Mouse (Mus musculus): ENCODE results near the gene Gzmf. TPM values are rescaled to one million over a fixed set of nuclear protein-coding genes. Genes with fewer than 3 reads are reported as not detected.
"Not testable (repeated sequence)": the region's sequence is repeated elsewhere in the genome, so short reads cannot be mapped to it uniquely, and the experiment has no call there.

Gzmf gene
- 2.8 TPM for polyA plus RNA-seq (2021)

DNA sequence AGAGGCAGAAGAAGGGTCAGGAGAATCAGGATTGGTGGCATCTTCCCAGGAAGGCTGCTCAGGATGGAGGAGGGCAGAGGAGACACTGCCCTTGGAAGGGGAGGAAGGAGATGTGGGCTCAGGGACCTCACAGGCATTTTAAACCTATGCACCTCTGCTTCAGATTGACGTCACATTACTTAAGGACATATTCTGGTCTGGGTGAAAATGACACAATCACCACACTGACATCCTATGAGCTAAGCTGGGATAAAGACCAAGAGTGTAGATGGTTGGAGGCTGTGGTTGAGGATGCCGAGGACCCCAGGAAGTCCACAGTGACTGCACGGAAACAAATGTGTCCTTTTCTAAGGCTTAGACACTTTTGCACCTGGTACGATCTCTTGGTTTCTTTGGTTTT, at the start of gene Gzmf:
TSS of gene Gzmf (minus strand) at position 101 of the 400 bp plus-strand sequence.
- H3K27me3 ChIP-seq = no peaks in the 10 kb centered on the region
- ChIA-PET CTCF (no interaction called here), POLR2A (no interaction called here)
- no peak for TF ChIP-seq CTCF (IDR thresholded peaks at IDR 0.05)
- in situ Hi-C loops (cut with MboI; ENCODE audit: low pct_unique_long_range_greater_than_20kb) = no loop called here
- DNase-seq (ENCODE audit: low read depth, low spot score) (no peak), ATAC-seq (no peak)

DNA sequence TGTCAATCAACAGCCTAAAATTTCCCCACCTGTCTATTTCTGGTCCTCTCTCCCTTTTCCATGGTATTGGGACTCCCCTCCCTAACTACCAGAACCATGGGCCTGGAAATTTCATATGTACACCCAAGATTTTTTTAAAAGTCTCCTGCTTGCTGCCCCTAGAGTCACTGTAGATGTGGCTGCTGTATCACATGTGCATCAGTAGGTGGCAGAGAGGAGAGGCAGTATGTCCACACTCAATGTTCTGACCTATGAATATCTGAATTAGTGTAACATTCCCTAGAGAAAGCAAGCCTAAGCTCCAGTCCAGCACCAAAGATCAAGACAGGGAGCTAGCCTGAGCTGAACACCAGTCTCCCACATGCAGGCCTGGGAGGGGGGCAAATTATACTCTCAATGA, 29.2 kb upstream of the Gzmf start:
- in situ Hi-C loops (cut with MboI; ENCODE audit: low pct_unique_long_range_greater_than_20kb) = no loop called here
- DNase-seq (ENCODE audit: low read depth, low spot score) (no peak), ATAC-seq (no peak)
- H3K27me3 ChIP-seq = peaks cover 27% of the 10 kb centered on the region
- CTCF ChIA-PET = no interaction called here
- TF ChIP-seq CTCF (IDR thresholded peaks at IDR 0.05) = peak; percentile 15
- POLR2A ChIA-PET = no interaction called here

DNA sequence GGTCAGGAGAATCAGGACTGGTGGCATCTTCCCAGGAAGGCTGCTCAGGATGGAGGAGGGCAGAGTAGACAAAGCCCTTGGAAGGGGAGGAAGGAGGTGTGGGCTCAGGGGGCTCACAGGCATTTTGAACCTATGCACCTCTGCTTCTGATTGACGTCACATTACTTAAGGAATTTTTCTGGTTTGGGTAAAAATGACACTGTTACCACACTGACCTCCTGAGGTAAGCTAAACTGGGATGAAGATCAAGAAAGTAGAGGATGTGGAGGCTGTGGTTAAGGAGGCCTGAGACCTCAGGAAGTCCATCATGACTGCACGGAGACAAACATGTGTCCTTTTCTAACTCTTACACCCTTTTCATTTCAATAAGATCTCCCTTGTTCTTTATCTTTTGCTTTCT, 23.3 kb upstream of the Gzmf start, which contains the start of gene Gzmc:
TSS of gene Gzmc (minus strand) at position 101 of the 400 bp plus-strand sequence.
- no peak for TF ChIP-seq CTCF (IDR thresholded peaks at IDR 0.05)
- in situ Hi-C loops (cut with MboI; ENCODE audit: low pct_unique_long_range_greater_than_20kb) = no loop called here
- DNase-seq (ENCODE audit: low read depth, low spot score) = no peak
- no peak for ATAC-seq
- ChIA-PET POLR2A (interaction anchor here (0.6 kb wide), 1 partner anchor 80 kb away, joined by 6 read pairs; no protein-coding TSS in a partner anchor), CTCF (no interaction called here)
- peaks cover 31% of the 10 kb centered on the region for H3K27me3 ChIP-seq

DNA sequence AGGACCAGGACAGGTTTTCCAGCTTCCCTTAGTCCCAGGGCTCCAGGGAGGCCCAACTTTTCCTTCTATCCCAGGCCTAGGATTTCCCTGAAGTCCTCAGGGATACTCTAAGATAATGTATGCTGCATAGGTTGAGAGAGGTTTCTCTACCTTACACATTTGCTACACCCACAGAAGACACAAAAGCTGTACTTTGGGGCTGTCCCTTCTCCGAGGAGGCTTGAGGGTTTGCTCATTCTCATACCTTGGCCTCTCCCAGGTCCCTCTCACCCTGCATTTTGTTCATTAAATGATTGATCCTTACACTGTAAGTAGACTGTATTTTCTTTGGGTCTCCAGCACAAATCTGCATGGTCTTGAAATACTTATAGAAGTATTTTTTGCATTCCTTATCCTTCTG, 5.6 kb downstream of the Gzmf start:
- DNase-seq (ENCODE audit: low read depth, low spot score) = no peak
- CTCF ChIA-PET = interaction anchor here (1.9 kb wide), 1 partner anchor 19 kb away, joined by 8 read pairs; no protein-coding TSS in a partner anchor
- POLR2A ChIA-PET = no interaction called here
- ATAC-seq = no peak
- in situ Hi-C loops (cut with MboI; ENCODE audit: low pct_unique_long_range_greater_than_20kb) = loop anchor here (10.0 kb wide), 1 partner anchor 99 kb away; no protein-coding TSS in a partner anchor
- no peak for TF ChIP-seq CTCF (IDR thresholded peaks at IDR 0.05)
- H3K27me3 ChIP-seq = no peaks in the 10 kb centered on the region

DNA sequence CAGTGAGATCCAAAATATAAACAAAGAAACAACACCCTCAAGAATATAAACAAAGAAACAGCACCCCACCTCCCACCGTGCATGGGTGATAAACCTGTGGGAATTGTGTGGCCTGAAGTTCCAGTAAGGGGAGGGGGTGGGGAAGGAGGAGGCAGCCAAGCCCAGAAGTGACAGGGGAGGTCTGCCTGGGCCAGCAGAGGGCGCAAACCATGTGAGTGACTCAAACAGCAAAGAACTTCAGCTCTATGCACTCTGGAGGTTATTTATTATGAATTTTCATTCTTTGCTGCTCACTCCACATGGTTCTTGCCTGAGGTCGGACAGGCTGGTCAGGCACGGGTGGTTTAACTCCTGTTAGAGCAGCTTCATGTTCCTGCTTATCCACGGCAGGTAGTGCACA, 6.2 kb downstream of the Gzmf start:
- TF ChIP-seq CTCF (IDR thresholded peaks at IDR 0.05) = peak; percentile 48
- POLR2A ChIA-PET; DNase-seq (ENCODE audit: low read depth, low spot score); H3K27me3 ChIP-seq: not testable (repeated sequence)
- CTCF ChIA-PET = interaction anchor here (1.9 kb wide), 1 partner anchor 19 kb away, joined by 8 read pairs; no protein-coding TSS in a partner anchor
- in situ Hi-C loops (cut with MboI; ENCODE audit: low pct_unique_long_range_greater_than_20kb) = loop anchor here (10.0 kb wide), 1 partner anchor 100 kb away; no protein-coding TSS in a partner anchor
- peak; percentile 39 for ATAC-seq

DNA sequence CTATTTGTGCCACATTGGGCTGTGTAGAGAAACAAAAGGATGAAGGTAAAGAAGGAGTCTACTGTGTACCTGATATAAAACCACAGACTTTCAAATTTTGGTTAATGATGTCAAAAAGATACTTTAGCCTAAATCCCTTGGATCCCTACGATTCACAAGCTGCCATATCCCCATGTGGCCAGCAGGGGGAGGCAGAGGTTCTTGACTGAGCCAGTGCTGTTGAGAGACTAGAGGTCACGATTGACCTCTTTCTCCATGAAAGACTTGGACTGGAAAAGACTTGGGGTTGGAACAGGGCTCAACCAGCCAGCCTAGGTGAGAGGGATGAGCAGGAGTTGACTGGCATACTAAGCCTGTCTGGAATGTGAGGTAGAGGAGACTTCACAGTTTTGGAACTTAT, 7.2 kb downstream of the Gzmf start:
- ATAC-seq = no peak
- peak; percentile 88 for TF ChIP-seq CTCF (IDR thresholded peaks at IDR 0.05)
- no peak for DNase-seq (ENCODE audit: low read depth, low spot score)
- in situ Hi-C loops (cut with MboI; ENCODE audit: low pct_unique_long_range_greater_than_20kb) = loop anchor here (10.0 kb wide), 1 partner anchor 101 kb away; no protein-coding TSS in a partner anchor
- no peaks in the 10 kb centered on the region for H3K27me3 ChIP-seq
- POLR2A ChIA-PET = no interaction called here
- CTCF ChIA-PET = interaction anchor here (0.8 to 1.9 kb wide), 2 partner anchors 18 to 264 kb away, joined by 3 to 8 read pairs; no protein-coding TSS in a partner anchor

DNA sequence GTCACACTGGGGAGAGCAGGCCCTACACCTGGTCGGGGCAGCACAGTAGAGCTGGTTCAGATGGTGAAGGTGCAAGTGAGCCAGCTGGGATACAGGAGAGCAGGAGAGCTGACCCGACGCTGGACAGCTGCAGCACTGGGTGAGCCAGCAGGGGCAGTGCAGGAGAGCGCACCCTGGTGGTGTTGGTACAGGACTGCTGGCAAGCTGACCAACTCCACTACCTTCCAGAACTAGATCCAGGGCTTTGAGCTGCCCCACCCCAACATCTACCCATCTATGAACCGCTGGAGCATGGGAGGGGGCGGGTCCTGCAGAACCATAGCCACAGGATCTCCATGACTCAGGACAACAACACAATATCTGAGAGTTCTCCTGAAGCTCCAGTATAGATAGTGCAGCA, 24.3 kb downstream of the Gzmf start:
- DNase-seq (ENCODE audit: low read depth, low spot score) (no peak), ATAC-seq (no peak)
- peak; percentile 21 for TF ChIP-seq CTCF (IDR thresholded peaks at IDR 0.05)
- ChIA-PET POLR2A (no interaction called here), CTCF (interaction anchor here (1.3 to 2.7 kb wide), 2 partner anchors 9 to 18 kb away, joined by 5 to 8 read pairs; no protein-coding TSS in a partner anchor)
- peaks cover 3% of the 10 kb centered on the region for H3K27me3 ChIP-seq
- in situ Hi-C loops (cut with MboI; ENCODE audit: low pct_unique_long_range_greater_than_20kb) = no loop called here

DNA sequence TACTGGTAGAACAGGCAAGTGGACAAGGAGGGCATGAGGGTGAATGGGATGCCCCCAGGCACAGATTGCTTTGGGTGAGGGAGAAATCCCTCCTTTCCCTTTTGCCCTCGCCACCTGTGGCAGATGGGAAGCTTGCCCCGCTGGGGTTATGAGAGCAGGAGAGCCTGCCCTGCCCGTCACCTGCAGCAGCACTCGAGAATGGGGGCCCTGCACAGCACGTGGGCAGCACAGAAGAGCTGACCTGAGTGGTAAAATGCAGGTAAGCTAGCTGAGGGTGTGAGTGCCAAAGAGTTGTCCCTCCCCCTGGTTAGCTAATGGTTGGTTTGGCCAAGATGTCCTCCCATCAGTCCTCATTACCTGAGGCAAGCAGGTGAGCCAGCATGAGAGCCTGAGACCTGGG, 24.7 kb downstream of the Gzmf start:
- TF ChIP-seq CTCF (IDR thresholded peaks at IDR 0.05) = no peak
- in situ Hi-C loops (cut with MboI; ENCODE audit: low pct_unique_long_range_greater_than_20kb) = no loop called here
- H3K27me3 ChIP-seq = peaks cover 3% of the 10 kb centered on the region
- ATAC-seq = no peak
- ChIA-PET CTCF (interaction anchor here (1.3 to 2.7 kb wide), 2 partner anchors 9 to 18 kb away, joined by 5 to 8 read pairs; no protein-coding TSS in a partner anchor), POLR2A (no interaction called here)
- no peak for DNase-seq (ENCODE audit: low read depth, low spot score)

DNA sequence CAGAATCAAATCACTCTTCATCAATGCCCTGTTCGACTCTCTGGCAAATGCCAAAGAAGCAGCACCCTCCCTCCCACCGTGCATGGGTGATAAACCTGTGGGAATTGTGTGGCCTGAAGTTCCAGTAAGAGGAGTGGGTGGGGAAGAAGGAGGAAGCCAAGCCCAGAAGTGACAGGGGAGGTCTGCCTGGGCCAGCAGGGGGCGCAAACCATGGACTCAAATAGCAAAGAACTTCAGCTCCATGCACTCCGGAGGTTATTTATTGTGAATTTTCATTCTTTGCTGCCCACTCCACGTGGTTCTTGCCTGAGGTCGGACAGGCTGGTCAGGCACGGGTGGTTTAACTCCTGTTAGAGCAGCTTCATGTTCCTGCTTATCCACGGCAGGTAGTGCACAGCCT, 33.6 kb downstream of the Gzmf start:
- in situ Hi-C loops (cut with MboI; ENCODE audit: low pct_unique_long_range_greater_than_20kb); ATAC-seq; POLR2A ChIA-PET; DNase-seq (ENCODE audit: low read depth, low spot score): not testable (repeated sequence)
- peaks cover 16% of the 10 kb centered on the region for H3K27me3 ChIP-seq
- peak; percentile 48 for TF ChIP-seq CTCF (IDR thresholded peaks at IDR 0.05)
- CTCF ChIA-PET = interaction anchor here (1.1 to 1.5 kb wide), 2 partner anchors 9 to 25 kb away, joined by 3 to 5 read pairs; no protein-coding TSS in a partner anchor

DNA sequence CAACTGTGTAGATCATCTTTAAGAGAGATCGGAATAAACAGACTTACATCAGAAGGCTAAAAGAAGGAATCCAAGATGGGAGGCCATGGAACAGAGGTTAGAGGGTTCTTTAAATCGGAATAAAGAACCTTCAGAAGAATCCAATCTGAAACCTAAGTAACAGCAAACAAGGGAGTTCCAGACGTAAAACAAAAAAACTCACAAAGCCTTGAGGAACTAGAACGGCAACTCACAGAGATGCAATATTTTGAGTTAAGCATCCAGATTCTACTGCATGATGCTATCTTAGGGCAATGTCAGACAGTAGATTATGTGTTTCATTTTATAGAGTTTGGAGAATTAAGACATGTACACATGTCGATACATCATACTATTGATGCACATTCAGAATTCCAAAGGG, 36.7 kb downstream of the Gzmf start, which contains the start of gene Gzmn:
TSS of gene Gzmn (minus strand) at position 101 of the 400 bp plus-strand sequence.
- ChIA-PET POLR2A (no interaction called here), CTCF (no interaction called here)
- H3K27me3 ChIP-seq = peaks cover 16% of the 10 kb centered on the region
- in situ Hi-C loops (cut with MboI; ENCODE audit: low pct_unique_long_range_greater_than_20kb) = no loop called here
- ATAC-seq (no peak), DNase-seq (ENCODE audit: low read depth, low spot score) (no peak)
- TF ChIP-seq CTCF (IDR thresholded peaks at IDR 0.05) = no peak

DNA sequence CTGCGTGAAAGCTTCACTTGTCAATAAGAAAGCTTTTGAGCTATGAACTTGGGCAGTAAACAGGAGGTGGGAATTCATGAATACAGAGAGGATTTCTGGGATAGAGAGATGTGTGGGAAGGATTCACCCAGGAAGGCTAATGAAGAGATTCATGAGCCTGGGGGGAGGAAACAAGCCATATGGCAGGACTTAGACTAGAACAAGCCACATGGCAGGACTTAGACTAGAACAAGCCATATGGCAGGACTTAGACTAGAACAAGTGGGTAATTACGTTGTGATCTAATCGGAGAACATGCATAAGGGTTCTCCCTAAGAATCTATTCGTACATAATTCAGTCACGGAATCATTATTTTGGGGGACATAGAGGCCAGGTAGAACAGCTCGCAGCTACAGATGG, 37.8 kb downstream of the Gzmf start:
- DNase-seq (ENCODE audit: low read depth, low spot score) (no peak), ATAC-seq (no peak)
- in situ Hi-C loops (cut with MboI; ENCODE audit: low pct_unique_long_range_greater_than_20kb) = no loop called here
- H3K27me3 ChIP-seq = peaks cover 16% of the 10 kb centered on the region
- ChIA-PET POLR2A (no interaction called here), CTCF (interaction anchor here (1.6 kb wide), 1 partner anchor 179 kb away, joined by 3 read pairs; no protein-coding TSS in a partner anchor)
- TF ChIP-seq CTCF (IDR thresholded peaks at IDR 0.05) = no peak
